Mouse (Mus musculus) olfactory bulb, adult 2 months (tissue): ENCODE results near the gene Smo. TPM values are rescaled to one million over a fixed set of nuclear protein-coding genes. Genes with fewer than 3 reads are reported as not detected.

Experiments
- H3K27ac ChIP-seq: fragments of 200-500 bp; 2 replicates; pipeline ENCODE4 v1.5.1; 2012; ENCODE audit warnings: low read depth, low read length; ENCODE audit not compliant: insufficient read depth
- H3K4me1 ChIP-seq: fragments of 200-500 bp; 2 replicates; pipeline ENCODE4 v1.6.1; 2012; ENCODE audit warnings: low read length; ENCODE audit not compliant: control insufficient read depth, insufficient read depth
- H3K4me3 ChIP-seq: fragments of 200-500 bp; 2 replicates; pipeline ENCODE4 v1.5.1; 2012; ENCODE audit warnings: mild to moderate bottlenecking, low read depth, low read length, moderate library complexity; ENCODE audit not compliant: insufficient read depth
- CTCF ChIP-seq: fragments of 200-500 bp; IDR thresholded peaks from 2 replicates; pipeline ENCODE4 v1.5.1; 2012; ENCODE audit warnings: low read depth, mild to moderate bottlenecking, low read length, moderate library complexity; ENCODE audit not compliant: insufficient read depth
- POLR2A ChIP-seq: fragments of 200-500 bp; IDR thresholded peaks from 2 replicates; pipeline ENCODE4 v1.6.1; 2012; ENCODE audit warnings: mild to moderate bottlenecking, low read depth, low read length, moderate library complexity; ENCODE audit not compliant: insufficient read depth
- WGBS: fragments of 180-500 bp; shearing (Covaris S2); methylation state at CpG from one replicate; pipeline ENCODE4 v1.1.7; 2018; 5-methylcytosine and 5-hydroxymethylcytosine counted together
- polyA plus RNA-seq: library from polyadenylated mRNA; stranded (reverse); fragments of >200 nt; gene quantifications from 2 replicates; pipeline ENCODE4 v1.2.4, GENCODE M21; 2012; ENCODE audit warnings: low replicate concordance; ENCODE audit not compliant: missing spikeins, insufficient read depth, insufficient read length

Smo gene
- polyA plus RNA-seq, 1 experiment: not detected

DNA sequence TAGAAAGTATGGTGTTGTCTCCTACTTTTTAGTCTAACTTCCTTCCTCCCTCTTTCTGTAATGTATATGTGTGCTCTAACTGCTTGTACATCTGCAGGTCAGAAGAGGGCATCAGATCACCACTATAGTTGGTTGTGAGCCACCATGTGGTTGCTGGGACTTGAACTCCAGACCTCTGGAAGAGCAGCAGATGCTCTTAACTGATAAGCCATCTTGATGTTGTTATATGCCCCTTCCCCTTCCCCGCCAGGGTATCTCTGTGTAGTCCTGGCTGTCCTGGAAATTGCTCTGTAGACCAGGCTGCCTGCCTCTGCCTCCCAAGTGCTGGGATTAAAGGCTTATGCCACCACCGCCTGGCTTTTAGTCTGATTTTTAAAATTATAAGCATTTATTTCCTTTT, 31.6 kb downstream of the Smo start:
- TF ChIP-seq CTCF: no peak
- no peak for TF ChIP-seq POLR2A
- H3K4me3 ChIP-seq: no peak overlapping the region
- WGBS: 87% methylated on average over 2 of the region's 2 CpGs
- H3K27ac ChIP-seq: no peak overlapping the region
- H3K4me1 ChIP-seq: peaks cover 6% of the 10 kb centered on the region

DNA sequence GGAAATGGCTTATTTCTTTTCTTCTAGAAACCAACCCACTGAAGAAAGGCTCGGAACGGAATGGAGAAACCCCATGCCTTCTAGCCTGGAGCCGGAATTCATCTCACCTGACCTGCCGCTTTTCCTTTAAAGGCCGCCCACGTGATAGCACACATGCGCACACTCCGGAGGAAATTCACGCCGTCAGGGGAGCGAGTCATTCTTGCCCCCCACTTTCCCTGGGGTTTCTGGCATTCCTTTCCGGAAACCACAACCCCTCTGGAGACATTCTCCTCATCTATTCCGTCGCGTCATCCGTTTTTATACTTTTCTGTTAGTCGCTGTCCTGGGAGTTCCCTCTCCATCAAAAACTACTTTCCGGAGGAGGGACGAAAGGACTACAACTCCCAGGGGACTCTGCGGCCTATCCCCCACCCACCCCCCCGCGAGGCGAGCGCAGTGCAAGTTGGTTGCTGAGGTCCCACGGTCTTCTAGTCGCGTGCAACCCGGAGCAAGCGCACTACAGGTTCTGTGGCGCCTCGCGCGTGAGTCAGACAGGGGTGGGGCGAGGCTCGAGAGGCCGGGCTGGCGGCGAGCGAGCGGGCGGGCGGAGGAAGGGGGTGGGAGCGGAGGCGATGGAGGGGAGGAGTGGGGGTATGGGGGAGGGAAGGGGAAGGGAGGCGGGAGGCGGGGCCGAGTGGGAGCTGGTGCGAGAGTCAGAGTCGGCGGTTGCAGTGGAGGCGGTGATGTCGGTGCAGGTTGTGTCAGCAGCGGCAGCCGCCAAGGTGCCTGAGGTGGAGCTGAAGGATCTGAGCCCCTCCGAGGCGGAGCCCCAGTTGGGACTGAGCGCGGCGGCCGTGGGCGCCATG, 32.7 kb downstream of the Smo start, which contains the start of gene Ahcyl2:
Gene Ahcyl2 (plus strand): TSS at position 199 of the 848 bp plus-strand sequence.
- H3K27ac ChIP-seq: peak within 1 kb of the TSS; percentile 69
- H3K4me1 ChIP-seq: peaks cover 6% of the 10 kb centered on the region
- H3K4me3 ChIP-seq: peak within 1 kb of the TSS; percentile 82
- TF ChIP-seq POLR2A (0 out of 2 replicates have a peak, but pooled peaks have one; percentile 30), CTCF (no peak)
- 1% methylated on average over 59 of the region's 61 CpGs for WGBS

DNA sequence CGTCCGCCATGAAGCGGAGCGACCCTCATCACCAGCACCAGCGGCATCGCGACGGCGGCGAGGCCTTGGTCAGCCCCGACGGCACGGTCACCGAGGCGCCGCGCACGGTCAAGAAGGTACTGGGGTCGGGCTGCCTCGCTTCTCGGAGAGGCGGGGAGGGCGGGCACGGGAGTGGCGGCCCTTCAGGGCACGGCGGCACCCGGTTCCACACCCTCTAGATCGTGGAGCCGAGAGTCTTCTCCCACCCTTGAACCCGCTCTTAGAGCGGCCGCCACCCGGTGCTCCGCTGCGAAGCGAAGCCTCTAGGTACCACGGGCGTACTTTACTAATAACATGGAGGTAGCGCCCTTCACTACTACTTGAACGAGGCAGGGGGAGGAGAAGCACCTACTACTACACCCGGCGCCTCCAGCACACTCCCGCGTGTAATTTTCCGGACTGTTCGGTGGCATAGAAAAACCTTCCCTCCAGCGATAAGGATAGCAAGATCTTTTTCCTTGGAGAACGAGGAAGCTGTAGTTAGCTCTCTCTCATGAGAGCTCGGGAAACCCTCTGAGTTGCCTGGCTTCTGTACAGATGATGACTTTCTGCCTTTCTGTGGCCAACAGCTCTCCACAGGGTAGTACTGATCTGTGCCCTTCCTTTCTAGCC, 33.6 kb downstream of the Smo start:
- H3K4me3 ChIP-seq: peak overlapping the region; percentile 82
- under 1% methylated on average over 50 of the region's 50 CpGs for whole genome bisulfite sequencing
- H3K4me1 ChIP-seq: peaks cover 6% of the 10 kb centered on the region
- no peak for TF ChIP-seq POLR2A
- TF ChIP-seq CTCF: no peak
- H3K27ac ChIP-seq: peak overlapping the region; percentile 68

DNA sequence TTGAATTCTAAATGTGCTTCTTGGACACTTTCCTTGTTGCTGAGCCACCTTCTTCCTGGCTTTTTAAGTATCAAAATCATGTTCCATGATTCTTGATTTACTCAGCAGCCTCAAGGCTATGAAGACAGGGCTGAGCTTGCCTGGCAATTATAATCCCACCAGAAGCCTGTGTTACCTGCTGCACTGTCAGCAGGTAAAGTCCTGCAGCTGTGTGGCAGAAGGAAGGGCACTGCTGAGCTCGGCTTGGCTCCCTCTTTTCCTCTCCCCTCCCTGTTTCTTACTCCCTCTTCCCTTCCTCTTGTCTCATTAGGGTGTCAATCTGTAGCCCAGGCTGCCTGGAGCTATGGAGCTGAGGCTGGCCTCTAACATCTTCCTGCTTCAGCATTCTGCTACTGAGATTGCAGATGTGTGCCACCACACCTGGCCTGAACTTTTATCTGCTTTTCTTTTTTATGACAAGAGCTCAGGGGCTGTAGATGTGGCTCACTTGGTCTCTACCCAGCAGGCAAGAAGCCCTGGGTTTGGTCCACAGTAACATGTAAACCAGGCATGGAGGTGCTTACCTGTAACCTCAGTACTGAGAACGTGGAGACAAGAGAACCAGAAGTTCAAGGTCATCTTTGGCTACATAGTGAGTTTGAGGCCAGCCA, 35.5 kb downstream of the Smo start:
- Histone ChIP-seq H3K4me1 (peaks cover 6% of the 10 kb centered on the region), H3K27ac (no peak overlapping the region; the same call in 1 of the 2 replicates), H3K4me3 (no peak overlapping the region; the same call in 1 of the 2 replicates)
- TF ChIP-seq CTCF (no peak), POLR2A (no peak)
- 63% methylated on average over 2 of the region's 2 CpGs for WGBS

DNA sequence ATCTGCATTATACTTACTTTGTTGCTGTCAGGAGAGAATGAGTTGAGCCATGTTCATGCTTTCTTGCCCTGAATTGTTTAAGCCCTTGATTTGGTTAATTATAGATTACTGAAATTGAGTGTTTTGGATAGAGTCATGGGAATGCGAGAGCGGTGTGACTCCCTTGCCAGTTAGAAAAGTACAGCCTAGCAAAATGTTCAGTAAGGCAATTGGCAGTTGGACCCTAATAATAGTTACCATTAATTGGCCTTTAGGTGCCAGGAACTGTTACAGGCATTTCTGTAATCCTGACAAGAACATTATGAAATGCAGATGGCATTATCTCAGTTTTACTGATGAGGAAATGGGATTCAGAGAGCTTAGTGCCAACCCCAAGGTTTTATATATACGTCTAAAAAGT, 36.9 kb downstream of the Smo start:
- no peak for TF ChIP-seq CTCF
- TF ChIP-seq POLR2A: no peak
- WGBS: 34% methylated on average over 3 of the region's 3 CpGs
- no peak overlapping the region for H3K4me3 ChIP-seq

DNA sequence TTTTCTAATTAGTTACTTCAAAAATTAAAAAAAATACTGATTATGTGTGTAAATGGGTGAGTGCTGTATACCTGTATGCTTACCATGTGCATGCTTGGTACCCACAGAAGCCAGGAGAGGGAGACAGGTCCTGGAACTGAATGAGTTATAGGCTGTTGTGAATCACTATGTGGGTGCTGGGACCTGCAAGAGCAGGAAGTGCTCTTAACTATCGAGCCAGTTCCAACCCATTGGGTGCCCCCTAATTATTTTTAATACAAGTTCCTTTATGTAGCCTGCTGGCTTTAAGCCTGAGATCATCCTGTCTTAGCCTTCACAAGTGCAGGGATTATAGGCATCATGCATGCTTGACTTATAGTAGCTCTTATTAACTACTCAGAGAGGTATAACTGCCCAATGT, 38.9 kb downstream of the Smo start:
- WGBS: 67% methylated on average over 1 of the region's 1 CpGs
- TF ChIP-seq CTCF (no peak), POLR2A (no peak)

More for the DNA sequence above, 36.9 kb downstream of the Smo start:
- Histone ChIP-seq H3K27ac (no peak overlapping the region), H3K4me1 (peaks cover 6% of the 10 kb centered on the region)

DNA sequence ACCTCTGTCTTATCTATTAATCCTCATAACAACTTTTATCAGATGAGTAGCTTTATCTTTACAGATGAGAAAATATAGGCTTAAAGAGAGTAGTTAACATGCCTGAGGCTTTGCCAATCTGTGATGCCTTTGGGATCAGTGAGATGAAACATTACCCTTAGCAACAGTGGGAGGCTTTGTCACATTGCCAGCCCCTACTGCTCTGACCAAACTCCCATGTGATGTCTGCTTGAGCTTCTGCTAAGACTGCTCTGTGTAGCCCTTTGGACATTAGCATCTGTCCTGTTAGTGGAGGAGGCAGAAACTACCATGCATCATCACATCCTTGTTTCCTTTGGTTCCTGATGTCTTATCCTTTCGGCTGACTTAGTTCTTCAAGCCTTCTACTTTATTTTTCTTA, 40.3 kb downstream of the Smo start:
- no peak overlapping the region for H3K4me3 ChIP-seq
- no peak overlapping the region for H3K27ac ChIP-seq
- H3K4me1 ChIP-seq: peaks cover 6% of the 10 kb centered on the region
- 76% methylated on average over 1 of the region's 1 CpGs for WGBS
- no peak for TF ChIP-seq POLR2A
- no peak for TF ChIP-seq CTCF

More for the DNA sequence above, 38.9 kb downstream of the Smo start:
- H3K4me1 ChIP-seq: peaks cover 6% of the 10 kb centered on the region
- no peak overlapping the region for H3K27ac ChIP-seq
- no peak overlapping the region for H3K4me3 ChIP-seq

DNA sequence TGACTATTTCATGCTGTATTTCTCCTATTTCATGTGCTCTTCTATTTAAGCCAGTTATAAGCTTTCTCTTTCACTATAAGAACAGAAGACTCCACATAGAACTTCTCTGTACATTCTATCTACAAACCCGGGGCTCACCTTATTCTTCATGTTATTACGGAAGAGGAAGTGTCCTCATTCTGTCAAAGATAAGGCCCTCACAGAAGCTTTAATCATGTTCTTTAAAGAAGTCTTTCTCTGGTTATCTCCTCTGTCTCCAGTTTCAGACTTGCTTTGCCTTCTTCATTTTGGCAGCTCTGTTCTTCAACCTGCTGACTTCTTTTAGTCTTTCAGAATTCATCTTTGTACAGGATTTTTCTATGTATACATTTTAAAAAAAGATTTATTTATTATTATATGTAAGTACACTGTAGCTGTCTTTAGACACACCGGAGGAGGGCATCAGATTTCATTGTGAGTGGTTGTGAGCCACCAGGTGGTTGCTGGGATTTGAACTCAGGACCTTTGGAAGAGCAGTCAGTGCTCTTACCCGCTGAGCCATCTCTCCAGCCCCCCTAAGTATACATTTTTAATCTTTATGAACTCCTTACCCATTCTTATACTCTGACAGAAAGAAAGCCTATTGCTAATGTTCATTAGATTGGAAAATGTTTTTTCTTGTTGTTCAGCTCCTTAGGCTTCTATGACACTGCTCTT, 41.4 kb downstream of the Smo start:
- Histone ChIP-seq H3K4me1 (no peaks in the 10 kb centered on the region; the same call in 1 of the 2 replicates), H3K27ac (no peak overlapping the region), H3K4me3 (no peak overlapping the region)
- WGBS: 85% methylated on average over 4 of the region's 4 CpGs
- no peak for TF ChIP-seq POLR2A
